Mouse (Mus musculus) layer of hippocampus, postnatal 36 days (tissue): ENCODE data around the gene Hist1h3g. TPM values are rescaled to one million over a fixed set of nuclear protein-coding genes. Genes with fewer than 3 reads are reported as not detected.
"Not testable (repeated sequence)": the region's sequence is repeated elsewhere in the genome, so short reads cannot be mapped to it uniquely, and the experiment has no call there.

Experiments used
- DNase-seq, 2 experiments: peaks; one replicate each; pipeline ENCODE4 v3.0.0; 2022
- total RNA-seq, 2 experiments: library from RNA; stranded (reverse); gene quantifications; 2 replicates each; pipeline ENCODE4 v1.2.3; 2021

The Hist1h3g gene
- total RNA-seq, 2 experiments from 2014 or later, result 3.9 to 4.9 TPM

GRCm38 (mm10) chr13:23536076-23536822 is 1.0 kb downstream of the Hist1h3g start:
- no peak for DNase-seq

DNA sequence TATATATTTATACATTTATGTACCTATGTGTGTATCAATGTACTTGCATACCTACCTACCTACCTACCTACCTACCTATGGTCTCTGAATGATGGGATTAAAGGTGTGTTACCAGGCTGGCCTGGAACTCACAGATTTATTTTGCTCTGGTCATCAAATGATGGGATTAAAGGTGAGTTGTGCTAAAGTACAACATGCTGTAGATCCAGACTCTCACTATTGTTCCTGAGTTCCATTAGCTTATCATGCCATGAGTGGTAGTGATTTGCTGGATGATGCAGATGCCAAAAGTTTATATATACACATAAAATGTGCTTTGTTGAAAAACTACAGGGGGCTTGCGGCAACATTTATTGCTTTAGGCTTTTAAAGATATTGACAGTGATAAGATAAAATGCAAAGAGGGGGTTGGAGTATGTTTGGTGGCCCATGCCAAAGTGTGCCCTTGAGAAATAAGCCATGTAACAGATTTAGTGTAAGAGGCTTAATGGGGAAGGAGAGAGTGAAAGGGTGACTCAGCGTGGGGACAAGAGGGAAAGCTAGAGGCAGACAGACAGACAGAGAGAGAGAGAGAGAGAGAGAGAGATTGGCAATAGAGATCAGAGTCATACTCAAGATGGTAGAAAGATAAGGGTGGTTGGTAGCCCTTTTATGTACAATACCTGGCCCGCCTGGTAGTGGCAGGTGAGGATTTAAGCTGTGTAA is 1.9 kb downstream of the Hist1h3g start:
- no peak for DNase-seq

GRCm38 (mm10) chr13:23538249-23538648 is 3.0 kb downstream of the Hist1h3g start:
- DNase-seq, result no peak

DNA sequence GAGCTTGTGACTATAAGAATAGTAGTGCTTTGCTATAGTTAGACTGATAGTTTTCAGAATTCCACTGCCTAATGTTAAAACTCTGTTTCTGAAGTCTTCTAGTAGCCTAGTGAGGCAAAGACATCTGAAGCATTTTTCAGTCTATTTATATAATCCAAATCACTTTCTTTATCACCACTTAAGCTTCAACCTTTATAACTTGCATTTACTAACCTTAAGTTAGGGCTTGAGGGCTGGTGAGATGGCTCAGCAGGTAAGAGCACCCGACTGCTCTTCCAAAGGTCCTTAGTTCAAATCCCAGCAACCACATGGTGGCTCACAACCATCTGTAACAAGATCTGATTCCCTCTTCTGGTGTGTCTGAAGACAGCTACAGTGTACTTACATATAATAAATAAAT is 4.6 kb downstream of the Hist1h3g start:
- not testable (repeated sequence) for DNase-seq

- no peak for DNase-seq
Observed at GRCm38 (mm10) chr13:23541497-23541896, 6.3 kb downstream of the Hist1h3g start.

GRCm38 (mm10) chr13:23542225-23542980 is 7.2 kb downstream of the Hist1h3g start:
- DNase-seq, result not testable (repeated sequence)

DNA sequence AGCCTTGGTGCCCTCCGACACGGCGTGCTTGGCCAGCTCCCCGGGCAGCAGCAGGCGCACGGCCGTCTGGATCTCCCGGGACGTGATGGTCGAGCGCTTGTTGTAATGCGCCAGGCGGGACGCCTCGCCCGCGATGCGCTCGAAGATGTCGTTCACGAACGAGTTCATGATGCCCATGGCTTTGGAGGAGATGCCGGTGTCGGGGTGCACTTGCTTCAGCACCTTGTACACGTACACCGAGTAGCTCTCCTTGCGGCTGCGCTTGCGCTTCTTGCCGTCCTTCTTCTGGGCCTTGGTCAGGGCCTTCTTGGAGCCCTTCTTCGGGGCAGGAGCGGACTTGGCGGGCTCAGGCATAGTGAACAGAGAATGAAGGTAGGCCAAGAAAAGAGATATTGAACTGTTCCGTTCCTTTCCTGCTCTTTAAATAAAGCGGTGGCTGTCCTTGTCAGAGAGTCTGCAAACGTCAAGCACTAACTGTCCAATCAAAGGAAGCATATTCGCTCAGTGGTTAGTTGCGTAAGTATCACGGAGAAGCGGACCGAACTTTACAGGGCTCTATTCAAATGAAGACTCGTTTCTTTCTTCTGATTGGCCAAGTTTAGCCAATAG is 7.9 kb downstream of the Hist1h3g start, which contains the start of gene Hist1h2bh:
Gene Hist1h2bh, minus strand, starts transcription at position 394 of the 609 bp plus-strand sequence.
- DNase-seq, result peak; percentile 50 to 53

- DNase-seq, result peak; percentile 68 to 79
Observed at GRCm38 (mm10) chr13:23543965-23544786, 9.0 kb downstream of the Hist1h3g start, which contains the start of gene Hist1h3f. Gene Hist1h3f (plus strand): TSS chr13:23544052.

GRCm38 (mm10) chr13:23544787-23545120 is 9.5 kb downstream of the Hist1h3g start:
- DNase-seq, result not testable (repeated sequence)

GRCm38 (mm10) chr13:23546694-23547093 is 11.5 kb downstream of the Hist1h3g start:
- DNase-seq, result no peak

- DNase-seq, result no peak
Observed at GRCm38 (mm10) chr13:23550761-23551145, 15.5 kb downstream of the Hist1h3g start.

DNA sequence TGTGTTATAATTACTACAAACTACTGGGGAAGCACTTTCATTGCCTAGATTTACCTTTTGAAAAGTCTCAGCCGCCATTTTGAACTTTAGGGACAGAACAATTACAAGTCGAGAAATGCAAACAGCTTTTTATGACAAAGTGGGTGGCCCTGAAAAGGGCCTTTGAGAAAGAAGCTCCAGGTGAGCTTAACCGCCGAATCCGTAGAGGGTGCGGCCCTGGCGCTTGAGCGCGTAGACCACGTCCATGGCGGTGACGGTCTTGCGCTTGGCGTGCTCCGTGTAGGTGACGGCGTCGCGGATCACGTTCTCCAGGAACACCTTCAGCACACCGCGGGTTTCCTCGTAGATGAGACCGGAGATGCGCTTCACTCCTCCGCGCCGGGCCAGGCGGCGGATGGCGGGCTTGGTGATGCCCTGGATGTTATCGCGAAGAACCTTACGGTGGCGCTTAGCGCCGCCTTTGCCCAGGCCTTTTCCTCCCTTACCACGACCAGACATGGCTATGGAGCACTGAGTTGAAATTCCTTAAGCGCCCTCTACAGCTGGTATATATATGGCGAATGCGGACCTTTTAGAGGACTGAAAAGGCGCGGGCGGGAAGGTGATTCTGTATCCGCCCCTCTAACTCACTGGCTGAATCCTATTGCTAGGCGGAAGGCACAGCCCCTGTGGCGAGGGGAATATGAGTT is 16.1 kb downstream of the Hist1h3g start, which contains the start of gene Hist1h4f:
Gene Hist1h4f, minus strand, starts transcription at position 503 of the 689 bp plus-strand sequence.
- peak; percentile 89 for DNase-seq

GRCm38 (mm10) chr13:23551931-23552914 is 17.0 kb downstream of the Hist1h3g start:
- DNase-seq, result no peak

- DNase-seq, result no peak
Observed at GRCm38 (mm10) chr13:23552962-23553361, 17.7 kb downstream of the Hist1h3g start, which contains the start of gene Hist1h1d. Gene Hist1h1d (plus strand): TSS chr13:23553262.

- DNase-seq, result no peak
Observed at GRCm38 (mm10) chr13:23554393-23554792, 19.2 kb downstream of the Hist1h3g start.

- peak; percentile 70 to 81 for DNase-seq
Observed at GRCm38 (mm10) chr13:23554925-23555838, 20.0 kb downstream of the Hist1h3g start.

GRCm38 (mm10) chr13:23555839-23556416 is 20.7 kb downstream of the Hist1h3g start:
- DNase-seq, result peak; percentile 47 to 59

DNA sequence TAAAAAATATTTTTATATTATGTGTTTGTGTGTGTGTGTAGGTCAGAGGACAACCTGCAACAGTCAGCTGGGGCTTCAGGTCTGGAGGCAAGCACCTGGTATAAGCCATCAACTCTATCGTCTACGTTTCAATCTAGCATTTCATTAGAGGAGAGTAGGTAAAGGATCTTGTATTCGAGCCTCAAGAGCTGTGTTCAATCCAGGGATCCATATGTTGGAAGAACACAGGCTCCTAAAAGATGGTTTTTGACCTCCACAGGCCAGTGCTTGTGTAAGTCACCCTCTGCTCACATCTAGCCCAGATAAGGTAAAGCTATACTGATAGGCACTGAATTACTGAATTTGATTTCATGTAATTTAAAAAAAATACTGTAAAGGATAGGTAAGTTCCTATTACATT is 21.7 kb downstream of the Hist1h3g start:
- no peak for DNase-seq
